Mouse (Mus musculus) embryo, embryonic 10 days (tissue): ENCODE measurements around the gene Dnm3.
A peak's percentile ranks its signal among the peaks of the same experiment; 100 is the strongest.

ENCODE experiments used
- DNase-seq: peaks from one replicate; pipeline ENCODE4 v3.0.0-alpha.2; 2015; ENCODE audit warnings: low spot score

The Dnm3 gene

DNA sequence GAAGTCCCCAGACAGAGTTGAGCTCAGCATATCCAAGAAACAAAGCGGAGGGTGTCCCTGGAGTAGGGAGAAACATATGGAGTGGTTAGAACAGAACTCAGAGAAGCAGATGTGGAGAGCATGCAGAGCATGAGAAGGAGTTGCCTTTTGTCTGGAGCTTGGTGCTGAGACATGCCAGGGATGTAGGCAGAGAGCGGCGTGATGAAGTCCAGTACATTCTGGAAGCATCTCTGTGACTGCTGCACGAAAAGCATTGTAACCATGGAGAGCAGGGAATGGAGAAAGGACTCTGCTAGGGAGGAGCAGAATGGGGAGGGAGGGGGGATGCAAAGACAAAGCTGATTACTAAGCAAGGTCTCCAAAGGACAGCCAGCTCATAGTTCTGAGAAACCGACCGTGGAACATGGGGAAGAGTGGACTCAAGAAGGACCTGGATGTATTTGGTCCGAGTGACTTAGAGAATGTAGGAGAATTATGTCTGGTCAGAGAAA lies 369.6 kb downstream of the Dnm3 start:
- DNase-seq = peak; percentile 10

DNA sequence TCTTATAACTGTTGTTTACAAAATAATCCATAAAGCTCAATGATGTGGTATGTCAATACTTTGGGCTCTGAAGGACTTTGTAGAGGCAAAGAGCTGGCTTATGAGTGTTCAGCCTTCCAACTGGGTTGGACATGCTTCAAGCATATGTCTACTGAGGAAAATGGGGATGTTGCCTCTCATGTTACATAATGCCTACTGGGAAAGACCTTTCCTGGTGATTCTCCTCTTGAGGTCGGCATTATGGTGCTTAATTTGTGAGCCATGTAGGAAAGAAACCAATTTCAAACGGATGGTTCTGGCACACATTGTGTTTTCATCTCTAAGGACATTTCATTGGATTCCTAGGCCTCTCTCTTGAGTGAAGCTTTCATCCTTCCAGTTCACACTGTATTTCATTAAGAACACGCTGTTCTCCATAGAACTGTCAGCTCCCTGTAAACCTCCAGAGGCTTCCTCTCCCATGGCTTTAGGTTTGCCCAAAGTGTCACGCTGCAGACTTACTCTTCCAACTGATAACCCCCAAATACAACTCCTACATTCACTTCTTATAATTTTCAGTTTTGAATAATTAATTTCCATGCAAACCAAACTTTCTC lies 370.7 kb downstream of the Dnm3 start:
- no peak for DNase-seq

DNA sequence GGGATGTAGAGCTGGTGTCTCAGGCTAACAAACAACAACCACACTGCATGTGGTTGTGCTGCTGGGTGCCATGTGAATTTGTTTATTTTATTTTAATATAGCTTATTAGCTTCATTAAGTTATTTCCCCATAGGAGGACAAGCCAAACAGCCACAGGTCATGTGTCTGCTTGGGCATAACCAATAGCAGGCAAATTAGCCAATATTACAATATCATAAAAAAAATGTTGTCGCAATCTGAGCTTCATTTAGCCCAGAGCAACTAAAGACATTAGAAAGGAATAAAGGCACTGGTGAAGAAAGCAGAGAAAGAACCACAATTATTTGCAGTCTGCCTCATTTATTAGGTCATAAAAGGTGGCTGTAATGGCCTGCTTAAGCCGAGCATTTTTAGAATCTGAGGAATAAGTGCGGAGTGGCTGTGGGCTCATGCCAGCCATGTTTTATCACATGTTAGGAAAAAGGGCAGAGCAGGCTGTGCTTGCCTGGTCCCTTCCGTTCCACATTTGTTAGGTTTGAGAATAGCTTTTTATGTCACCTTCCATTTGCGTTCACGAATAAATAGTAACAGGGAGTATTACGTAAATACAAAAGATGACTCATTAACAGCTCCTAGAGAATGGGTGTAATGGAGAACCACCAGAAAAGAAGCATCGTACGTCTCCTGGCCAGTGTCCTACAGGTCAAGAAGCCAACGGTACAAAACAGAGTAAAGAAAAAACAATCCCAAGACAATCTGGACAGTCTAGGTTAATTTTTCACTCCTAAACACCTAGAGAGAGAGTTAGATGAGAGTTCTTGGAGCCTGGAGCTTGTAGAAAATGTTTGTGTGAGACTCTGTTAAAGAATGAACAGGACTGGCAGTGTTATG lies 376.6 kb downstream of the Dnm3 start:
- no peak for DNase-seq

DNA sequence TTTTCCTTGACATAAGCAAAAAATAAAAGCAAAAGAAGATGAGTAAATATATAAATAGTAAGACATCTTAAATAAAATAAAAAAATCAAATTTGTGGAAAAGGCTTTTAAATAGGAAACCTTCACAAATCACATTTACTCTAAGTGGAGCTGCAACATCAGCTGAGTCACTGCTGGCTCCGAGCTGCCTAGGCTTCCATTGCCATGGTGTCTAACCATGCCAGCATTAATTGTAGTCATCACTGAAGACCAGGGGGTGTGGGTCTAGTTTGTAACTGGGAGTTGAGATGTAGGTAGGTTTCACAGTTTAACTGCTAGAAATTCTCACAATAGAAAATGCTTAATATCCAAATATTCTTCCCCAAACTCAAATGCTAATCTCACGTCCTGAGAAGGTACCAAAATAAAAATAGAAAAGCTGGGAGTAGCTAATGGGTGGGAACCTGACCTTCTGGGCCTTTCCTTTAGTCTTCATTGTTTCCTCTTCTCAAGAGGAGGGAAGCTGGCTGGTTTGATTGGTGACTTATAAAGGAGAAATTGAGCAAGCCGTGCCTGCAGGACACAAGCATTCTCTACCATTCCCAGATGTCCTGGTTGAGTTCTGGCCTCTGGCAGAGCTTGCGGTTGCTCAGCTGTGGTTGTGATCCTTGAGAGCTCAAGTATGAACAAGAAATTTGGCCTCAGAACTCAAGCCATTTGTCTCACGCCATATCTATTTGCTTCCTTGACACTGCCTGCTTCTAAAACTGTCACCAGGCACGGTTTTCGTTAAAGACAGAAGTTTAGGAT lies 377.6 kb downstream of the Dnm3 start:
- no peak for DNase-seq

GRCm38 (mm10) chr1:162099203-162099602 lies 378.6 kb downstream of the Dnm3 start:
- no peak for DNase-seq

GRCm38 (mm10) chr1:162094523-162095272 lies 383.1 kb downstream of the Dnm3 start:
- no peak for DNase-seq

- DNase-seq = no peak
Observed at GRCm38 (mm10) chr1:162093806-162094522, 383.9 kb downstream of the Dnm3 start.

- no peak for DNase-seq
Observed at GRCm38 (mm10) chr1:162092899-162093659, 384.8 kb downstream of the Dnm3 start.

DNA sequence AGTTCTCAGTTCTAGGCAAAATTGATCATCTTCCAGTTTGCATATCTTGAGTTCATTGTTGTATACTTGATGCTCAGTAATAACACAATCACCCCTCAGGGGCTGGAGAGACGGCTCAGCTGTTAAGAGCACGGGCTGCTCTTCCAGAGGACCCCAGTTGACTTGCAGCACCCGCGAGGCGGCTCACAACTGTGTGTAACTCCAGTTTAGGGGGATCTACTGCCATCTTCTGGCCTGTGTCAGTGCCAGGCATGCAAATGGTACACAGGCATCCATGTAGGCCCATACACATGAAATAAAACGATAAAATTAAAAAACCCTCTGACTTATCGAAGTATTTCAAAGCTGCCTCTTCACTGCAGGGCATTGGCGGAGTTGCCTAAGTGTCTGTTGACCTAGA lies 385.4 kb downstream of the Dnm3 start:
- no peak for DNase-seq

- no peak for DNase-seq
Observed at GRCm38 (mm10) chr1:162083886-162084478, 393.9 kb downstream of the Dnm3 start.

- no peak for DNase-seq
Observed at GRCm38 (mm10) chr1:162083354-162083753, 394.5 kb downstream of the Dnm3 start.

DNA sequence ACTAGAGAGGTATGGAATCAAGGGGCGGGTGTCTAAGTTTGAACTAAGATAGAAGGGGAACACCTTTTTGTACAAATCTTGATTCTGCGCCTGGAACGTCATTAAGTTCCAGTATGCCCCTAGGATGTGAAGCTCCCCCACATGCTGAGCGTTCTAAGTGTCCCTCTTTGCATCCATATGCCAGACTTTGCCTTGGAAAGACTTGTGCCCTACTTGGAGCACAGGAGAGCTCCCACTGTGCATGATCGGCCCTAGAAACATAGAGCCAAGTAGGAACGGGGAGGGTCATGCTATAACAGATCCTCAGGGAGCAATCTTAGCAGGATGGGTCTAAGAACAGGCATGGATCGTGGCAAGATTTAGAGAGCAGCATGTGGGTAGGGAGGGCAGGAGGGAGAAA lies 395.1 kb downstream of the Dnm3 start:
- no peak for DNase-seq

DNA sequence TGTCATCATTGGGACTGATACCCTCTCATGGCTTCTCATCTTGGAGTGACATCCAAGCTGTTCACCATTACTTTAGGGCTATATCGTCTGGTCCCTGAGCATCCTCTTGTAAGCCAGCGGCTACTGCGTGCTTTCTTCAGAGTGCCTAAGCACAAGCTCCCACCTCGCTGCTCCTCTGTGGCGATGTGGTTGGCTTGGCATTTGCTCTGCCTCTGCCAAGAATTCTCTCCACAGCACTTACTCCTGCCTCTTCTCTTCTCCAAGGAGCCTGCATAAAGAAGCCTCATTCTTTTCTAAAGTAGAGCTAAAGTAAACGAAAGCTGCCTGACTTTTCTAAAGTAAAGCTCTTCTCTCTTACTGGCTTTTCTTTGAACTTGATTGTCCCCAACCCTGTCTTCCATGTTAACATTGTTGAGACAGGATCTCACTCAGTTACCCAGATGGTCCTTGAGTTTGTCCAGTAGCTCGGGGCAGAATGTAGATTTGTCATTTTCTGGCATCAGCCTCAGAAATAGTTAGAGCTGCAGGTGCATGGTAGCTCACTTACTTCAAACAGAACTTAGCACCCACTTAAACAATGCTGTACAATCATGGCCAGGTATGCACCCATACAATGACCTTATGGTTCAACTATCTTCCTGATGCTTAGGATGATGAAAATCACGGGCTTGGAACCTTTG lies 396.0 kb downstream of the Dnm3 start:
- DNase-seq = no peak

- DNase-seq = no peak
Observed at GRCm38 (mm10) chr1:162079989-162080388, 397.8 kb downstream of the Dnm3 start.

GRCm38 (mm10) chr1:162077454-162077853 lies 400.4 kb downstream of the Dnm3 start:
- no peak for DNase-seq

DNA sequence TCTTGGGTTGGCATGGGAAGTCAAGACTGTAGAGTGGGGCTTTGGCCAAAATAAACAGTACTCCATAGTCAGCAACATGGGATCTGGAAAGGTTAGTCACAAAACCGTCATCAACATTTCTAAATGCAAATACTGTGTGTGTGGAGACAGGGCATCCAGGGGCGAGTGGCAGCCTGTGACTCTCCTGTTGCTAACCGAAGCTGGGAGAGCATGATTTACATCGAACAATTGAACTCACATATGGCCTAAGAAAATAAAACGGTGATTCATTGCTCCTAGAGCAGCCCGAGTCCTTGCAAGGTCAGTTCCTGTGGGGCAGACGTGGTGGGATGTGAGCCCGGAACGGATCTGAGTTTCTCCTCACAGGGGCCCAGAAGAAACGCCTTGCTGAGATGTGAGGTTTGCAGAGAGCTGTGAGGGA lies 401.2 kb downstream of the Dnm3 start:
- DNase-seq = peak; percentile 74

GRCm38 (mm10) chr1:162075831-162076230 lies 402.0 kb downstream of the Dnm3 start:
- DNase-seq = no peak

DNA sequence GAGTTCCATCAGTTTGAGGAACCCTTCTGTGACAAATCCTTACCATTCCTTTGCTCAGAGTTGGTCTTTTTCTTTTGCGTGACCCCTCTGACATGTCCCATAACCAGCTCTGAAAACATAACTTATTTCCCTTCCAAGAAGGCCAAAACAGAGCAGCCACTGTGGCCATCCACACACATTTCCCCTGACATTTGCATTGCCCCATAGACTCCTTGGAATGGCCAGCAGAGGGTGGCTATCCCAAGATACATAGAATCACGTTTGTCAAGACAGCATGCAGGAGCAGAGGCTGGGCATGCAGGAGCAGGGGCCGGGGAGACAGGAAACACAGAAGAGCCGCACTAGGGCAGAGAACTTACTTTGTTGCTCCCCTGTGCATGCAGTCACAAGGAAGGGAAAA lies 402.4 kb downstream of the Dnm3 start:
- peak; percentile 42 for DNase-seq

DNA sequence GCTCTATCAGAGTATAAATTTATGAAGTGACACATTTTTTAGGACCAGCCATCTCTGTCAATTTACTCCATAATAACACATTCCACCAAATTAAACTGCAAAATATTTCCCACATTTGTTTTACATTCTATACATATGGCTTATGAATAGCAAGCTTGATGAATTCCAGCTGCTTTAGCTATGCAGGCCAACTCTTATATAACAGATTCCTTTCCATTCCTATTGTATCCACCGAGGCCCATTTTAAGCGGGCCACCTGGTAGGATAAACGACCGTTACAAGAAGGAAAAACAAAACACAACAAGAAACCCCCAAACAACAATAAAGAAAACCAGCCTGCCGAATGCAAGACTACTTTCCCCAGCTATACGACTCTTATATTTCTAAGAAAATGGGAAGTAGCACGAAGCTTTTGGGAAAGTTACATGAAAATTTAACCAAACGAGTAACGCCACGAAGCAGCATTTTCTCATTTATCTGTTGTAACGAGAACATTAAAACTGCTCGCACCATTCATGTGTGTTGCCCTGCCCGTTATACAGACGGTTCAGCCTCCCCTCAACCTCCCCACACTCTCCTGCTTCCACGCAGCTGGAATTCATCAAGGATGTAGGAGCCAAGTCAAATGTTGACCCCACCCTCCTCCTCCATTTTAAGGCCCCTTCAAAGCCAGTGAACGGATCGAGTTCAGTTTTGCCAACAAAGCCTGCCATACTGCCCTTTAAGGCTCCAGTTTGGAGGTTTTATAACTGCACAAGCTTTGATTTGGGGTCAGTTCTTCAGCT lies 403.0 kb downstream of the Dnm3 start:
- DNase-seq = peak; percentile 68
